8 mouse cellular contexts compared by ENCODE assay signal in genomic region chr13:28957765-28958164, GRCm38 (mm10). TPM values are rescaled to one million over a fixed set of nuclear protein-coding genes. Genes with fewer than 3 reads are reported as not detected.
DNase-seq lines count a peak whose midpoint lies in the region; ATAC-seq and TF ChIP-seq lines count a peak whose summit lies in the region.

No protein-coding gene starts in this region.

- TF ChIP-seq CTCF in embryonic fibroblast, embryonic 13.5 days (IDR thresholded peaks at IDR 0.05; ENCODE audit: borderline replicate concordance, insufficient read depth, low read length): peak; percentile 99
- TF ChIP-seq CTCF in kidney, postnatal 0 days (IDR thresholded peaks at IDR 0.05; ENCODE audit: low read depth): peak; percentile 99
- TF ChIP-seq CTCF in liver, embryonic 14.5 days (IDR thresholded peaks at IDR 0.05; ENCODE audit: low read depth): peak; percentile 99

- ATAC-seq in heart, embryonic 11.5 days (replicated peaks; ENCODE audit: insufficient number of reproducible peaks, low FRiP score, low TSS enrichment): 0 out of 2 replicates have a peak, but pooled peaks have one; percentile 25
- ATAC-seq in kidney, postnatal 0 days (replicated peaks; ENCODE audit: low FRiP score, low read depth): peak; percentile 27; the same call in 1 of the 2 replicates
- peak; percentile 79 for ATAC-seq in liver, embryonic 14.5 days (ENCODE audit: insufficient read depth)
- peak; percentile 53; the same call in 1 of the 2 replicates for ATAC-seq in stomach, embryonic 16.5 days (ENCODE audit: insufficient read depth, low FRiP score)

- DNase-seq in A20 (ENCODE audit: low read depth, low spot score): peak; percentile 83
- DNase-seq in brain, adult 2 months (ENCODE audit: low read depth, low spot score): peak; percentile 97
- peak; percentile 97 for DNase-seq in kidney, postnatal 0 days (ENCODE audit: low spot score)
- peak; percentile 68 to 73 (median 72) for DNase-seq in liver, embryonic 14.5 days (ENCODE audit: low read depth in 3 of 3, low spot score in 3 of 3)
- peak; percentile 97 for DNase-seq in neural tube, embryonic 10.5 days (ENCODE audit: extremely low spot score, low spot score)

- no peak; the same call in 1 of the 2 replicates for TF ChIP-seq POLR2A in embryonic fibroblast, embryonic 13.5 days (IDR thresholded peaks at IDR 0.05; ENCODE audit: low read depth, low read length)

- TF ChIP-seq EP300 in liver, embryonic 14.5 days (IDR thresholded peaks at IDR 0.05; ENCODE audit: low read depth): peak; percentile 38

- H3K4me3 ChIP-seq in embryonic fibroblast, embryonic 13.5 days (ENCODE audit: insufficient read depth, low read length): peak overlapping the region; percentile 45
- peak overlapping the region; percentile 58 for H3K4me3 ChIP-seq in heart, embryonic 11.5 days (ENCODE audit: low read depth, low read length)
- peak overlapping the region; percentile 57 for H3K4me3 ChIP-seq in kidney, postnatal 0 days (replicated peaks; ENCODE audit: low read depth, low read length)
- H3K4me3 ChIP-seq in liver, embryonic 14.5 days (ENCODE audit: insufficient read depth in 1 of 2, low read depth in 2 of 2, low read length in 2 of 2): peak overlapping the region; percentile 50 to 60
- peak overlapping the region; percentile 62 for H3K4me3 ChIP-seq in stomach, embryonic 16.5 days (replicated peaks; ENCODE audit: low read length)

- H3K36me3 ChIP-seq in heart, embryonic 11.5 days (ENCODE audit: control insufficient read depth, insufficient read depth, low read length): no peaks in the 10 kb centered on the region
- no peaks in the 10 kb centered on the region for H3K36me3 ChIP-seq in kidney, postnatal 0 days (ENCODE audit: insufficient read depth, low read length)
- H3K36me3 ChIP-seq in liver, embryonic 14.5 days (replicated peaks; ENCODE audit: control insufficient read depth, insufficient read depth, low read depth): no peaks in the 10 kb centered on the region
- no peaks in the 10 kb centered on the region for H3K36me3 ChIP-seq in stomach, embryonic 16.5 days (ENCODE audit: control insufficient read depth, insufficient read depth, low read length)

- peak overlapping the region; percentile 87 for H3K9ac ChIP-seq in heart, embryonic 11.5 days (ENCODE audit: low read depth, low read length)
- peak overlapping the region; percentile 57 for H3K9ac ChIP-seq in kidney, postnatal 0 days (ENCODE audit: low read depth, low read length)
- H3K9ac ChIP-seq in liver, embryonic 14.5 days (replicated peaks): peak overlapping the region; percentile 64
- H3K9ac ChIP-seq in stomach, embryonic 16.5 days (ENCODE audit: low read length): peak overlapping the region; percentile 88

- WGBS in heart, embryonic 11.5 days (ENCODE audit: insufficient replicate concordance): 1% methylated on average over 16 of the region's 16 CpGs
- WGBS in kidney, postnatal 0 days: 3% methylated on average over 16 of the region's 16 CpGs
- under 1% methylated on average over 16 of the region's 16 CpGs for WGBS in liver, embryonic 14.5 days (ENCODE audit: insufficient replicate concordance)
- 2% methylated on average over 16 of the region's 16 CpGs for WGBS in stomach, embryonic 16.5 days

- H3K4me1 ChIP-seq in embryonic fibroblast, embryonic 13.5 days (ENCODE audit: control insufficient read depth, insufficient read depth, low read length): no peaks in the 10 kb centered on the region
- 0 out of 2 replicates have a peak, but pooled peaks cover 5% of the 10 kb centered on the region for H3K4me1 ChIP-seq in heart, embryonic 11.5 days (ENCODE audit: control insufficient read depth, insufficient read depth, low read length)
- H3K4me1 ChIP-seq in kidney, postnatal 0 days (replicated peaks; ENCODE audit: insufficient read depth, low read length): peaks cover 3% of the 10 kb centered on the region; the same call in 1 of the 2 replicates
- H3K4me1 ChIP-seq in liver, embryonic 14.5 days (replicated peaks; ENCODE audit: control insufficient read depth in 2 of 2, insufficient read depth in 2 of 2, low read length in 1 of 2): peaks cover 2 to 13% of the 10 kb centered on the region in 2 experiments; a peak in 3 of 4 replicates
- H3K4me1 ChIP-seq in stomach, embryonic 16.5 days (ENCODE audit: control insufficient read depth, insufficient read depth, low read length): no peaks in the 10 kb centered on the region; the same call in 1 of the 2 replicates

- no peaks in the 10 kb centered on the region for H3K9me3 ChIP-seq in heart, embryonic 11.5 days (replicated peaks; ENCODE audit: control insufficient read depth, low read length)
- no peaks in the 10 kb centered on the region for H3K9me3 ChIP-seq in kidney, postnatal 0 days (replicated peaks; ENCODE audit: low read length)
- no peaks in the 10 kb centered on the region for H3K9me3 ChIP-seq in liver, embryonic 14.5 days (ENCODE audit: control insufficient read depth, low read length)
- H3K9me3 ChIP-seq in stomach, embryonic 16.5 days (replicated peaks; ENCODE audit: control insufficient read depth, low read length): no peaks in the 10 kb centered on the region

- H3K4me2 ChIP-seq in heart, embryonic 11.5 days: peak overlapping the region; percentile 96
- H3K4me2 ChIP-seq in kidney, postnatal 0 days (ENCODE audit: low read length): peak overlapping the region; percentile 72
- peak overlapping the region; percentile 94 for H3K4me2 ChIP-seq in liver, embryonic 14.5 days (ENCODE audit: low read depth)
- H3K4me2 ChIP-seq in stomach, embryonic 16.5 days (ENCODE audit: low read depth, low read length): peak overlapping the region; percentile 95

- no peaks in the 10 kb centered on the region for H3K27me3 ChIP-seq in heart, embryonic 11.5 days (ENCODE audit: control insufficient read depth, insufficient read depth, low read length)
- no peaks in the 10 kb centered on the region for H3K27me3 ChIP-seq in kidney, postnatal 0 days (ENCODE audit: insufficient read depth, low read length)
- peaks cover 12% of the 10 kb centered on the region for H3K27me3 ChIP-seq in liver, embryonic 14.5 days (ENCODE audit: control insufficient read depth, insufficient read depth, low read length)
- H3K27me3 ChIP-seq in stomach, embryonic 16.5 days (ENCODE audit: control insufficient read depth, insufficient read depth, low read length): no peaks in the 10 kb centered on the region

- H3K27ac ChIP-seq in embryonic fibroblast, embryonic 13.5 days (ENCODE audit: insufficient read depth, low read length): peak overlapping the region; percentile 85; the same call in 1 of the 2 replicates
- peak overlapping the region; percentile 96 for H3K27ac ChIP-seq in heart, embryonic 11.5 days (ENCODE audit: low read depth, low read length)
- H3K27ac ChIP-seq in kidney, postnatal 0 days: peak overlapping the region; percentile 91
- H3K27ac ChIP-seq in liver, embryonic 14.5 days: peak overlapping the region; percentile 0
- H3K27ac ChIP-seq in stomach, embryonic 16.5 days (ENCODE audit: low read length): peak overlapping the region; percentile 94

RNA-seq across cellular contexts. Expression of gene Sox4, which starts 4.3 kb away (rescaled TPM):
- 78.8 and 116 TPM in 2 replicates for polyA plus RNA-seq in embryonic fibroblast, embryonic 13.5 days (2011; ENCODE audit: insufficient read length, low read depth, missing spikeins)
- polyA plus RNA-seq in heart, embryonic 11.5 days (2014; fragmentation: Nextera tagmentation; extraction: Ambion mirVana): 45.6 and 47.0 TPM in 2 replicates
- polyA plus RNA-seq in kidney, postnatal 0 days (2015; fragmentation: Nextera tagmentation; extraction: Ambion mirVana): 51.8 and 60.9 TPM in 2 replicates
- 1.7 and 1.8 TPM in 2 replicates for polyA plus RNA-seq in liver, embryonic 14.5 days (2012; rRNA removed)
- polyA plus RNA-seq in liver, embryonic 14.5 days (2014; fragmentation: Nextera tagmentation; extraction: Ambion mirVana): 2.0 TPM in 2 replicates
- 12.5 and 16.8 TPM in 2 replicates for polyA plus RNA-seq in stomach, embryonic 16.5 days (2015; fragmentation: Nextera tagmentation; extraction: Ambion mirVana)

Comparison
In these comparisons a context has a peak if more than half of its experiments do, and no peak if none do; other contexts are left out.
1. Peak in every context shown above with its lines: DNase-seq, ATAC-seq, H3K4me3 ChIP-seq and H3K27ac ChIP-seq.
2. H3K27ac ChIP-seq: peak in every context shown above with its lines; median percentile 96 in heart, embryonic 11.5 days; 94 in stomach, embryonic 16.5 days; 91 in kidney, postnatal 0 days; 85 in embryonic fibroblast, embryonic 13.5 days; 0 in liver, embryonic 14.5 days.
3. ATAC-seq: peak in every context shown above with its lines; median percentile 79 in liver, embryonic 14.5 days; 53 in stomach, embryonic 16.5 days; 27 in kidney, postnatal 0 days; 25 in heart, embryonic 11.5 days.